Mouse (Mus musculus): ENCODE data around the gene Dgkh. TPM values are rescaled to one million over a fixed set of nuclear protein-coding genes. Genes with fewer than 3 reads are reported as not detected.

The Dgkh gene
- polyA plus RNA-seq, 1 experiment from 2014 or later, result 9.9 TPM

DNA sequence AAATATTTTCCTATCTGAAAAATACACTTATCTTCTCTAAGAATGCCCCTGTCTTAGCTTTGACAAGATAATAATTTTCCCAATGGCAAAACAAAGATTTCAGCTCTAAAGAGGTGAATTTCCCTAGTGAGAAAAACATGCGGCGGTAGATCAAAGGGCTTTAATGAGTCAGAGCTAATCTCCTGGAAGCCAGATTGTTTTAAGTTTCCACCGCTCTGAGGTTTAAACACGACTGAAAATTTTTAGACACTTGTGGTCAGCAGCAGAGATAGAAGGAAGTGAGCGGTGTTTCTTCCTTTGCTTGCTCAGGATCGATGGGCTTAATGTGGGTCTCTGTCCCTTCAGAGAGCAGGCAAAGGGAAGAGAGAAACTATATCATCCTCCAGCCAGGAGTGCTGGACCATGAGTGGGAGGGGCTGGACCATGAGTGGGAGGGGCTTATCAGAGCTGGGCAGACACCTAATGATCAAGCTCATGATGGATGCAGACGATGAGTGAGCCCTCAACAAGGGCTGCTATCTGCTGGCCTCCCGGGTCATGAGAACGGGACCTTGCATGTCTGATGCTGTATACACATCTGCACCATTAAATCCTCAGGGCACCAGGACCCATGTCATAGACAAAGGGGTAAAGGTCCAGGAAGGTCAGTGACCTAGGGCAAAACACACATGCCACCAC lies 120.3 kb downstream of the Dgkh start:
- WGBS, result 71% methylated on average over 9 of the region's 9 CpGs
- no peak for ATAC-seq (ENCODE audit: low FRiP score)
- H3K9ac ChIP-seq (replicated peaks), result no peak overlapping the region

DNA sequence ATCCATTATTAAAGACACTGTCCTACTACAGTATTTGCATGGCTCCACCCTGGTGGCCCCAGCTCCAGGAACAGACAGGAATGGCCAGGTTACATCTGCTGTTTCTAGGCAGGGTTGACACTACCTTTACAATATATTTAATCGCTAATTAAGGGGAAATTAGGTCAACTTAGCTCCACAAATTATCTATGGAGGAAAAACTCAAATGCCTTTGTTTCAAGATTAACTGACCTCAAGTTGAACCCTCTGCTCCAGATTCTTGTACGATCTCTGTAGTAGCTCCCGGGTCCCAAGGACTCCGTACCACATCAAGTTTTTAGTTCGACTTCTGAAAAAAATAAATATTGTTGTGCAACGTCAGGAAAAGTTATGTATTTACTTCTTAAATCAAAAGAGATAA lies 137.7 kb downstream of the Dgkh start:
- Histone ChIP-seq H3K36me3 (peaks cover 34% of the 10 kb centered on the region), H3K4me2 (no peak overlapping the region)
- no peak for ATAC-seq (ENCODE audit: low FRiP score)

More for the DNA sequence above, 120.3 kb downstream of the Dgkh start:
- Histone ChIP-seq H3K4me2 (no peak overlapping the region), H3K27me3 (replicated peaks) (no peaks in the 10 kb centered on the region), H3K36me3 (no peaks in the 10 kb centered on the region), H3K4me1 (0 out of 2 replicates have a peak, but pooled peaks cover 3% of the 10 kb centered on the region), H3K27ac (replicated peaks) (no peak overlapping the region), H3K9me3 (replicated peaks) (no peaks in the 10 kb centered on the region), H3K4me3 (replicated peaks) (no peak overlapping the region)

DNA sequence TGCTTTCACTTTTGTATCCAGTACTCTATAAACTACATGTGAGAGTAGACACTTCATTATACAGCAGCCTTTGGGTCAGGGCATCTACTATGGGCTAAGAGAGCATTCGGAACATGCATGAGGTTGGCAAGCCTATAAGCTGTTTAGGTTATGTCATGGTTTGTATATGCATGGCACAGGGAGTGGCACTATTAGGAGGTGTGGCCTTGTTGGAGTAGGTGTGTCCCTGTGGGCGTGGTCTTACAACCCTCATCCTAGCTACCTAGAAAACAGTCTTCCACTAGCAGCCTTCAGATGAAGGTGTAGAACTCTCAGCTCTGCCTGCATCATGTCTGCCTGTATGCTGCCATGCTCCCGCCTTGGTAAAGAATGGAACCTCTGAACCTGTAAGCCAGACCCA lies 139.6 kb downstream of the Dgkh start:
- Histone ChIP-seq H3K36me3 (peaks cover 28% of the 10 kb centered on the region), H3K4me3 (replicated peaks) (no peak overlapping the region), H3K27me3 (replicated peaks) (no peaks in the 10 kb centered on the region), H3K9ac (replicated peaks) (no peak overlapping the region), H3K27ac (replicated peaks) (no peak overlapping the region), H3K4me1 (no peaks in the 10 kb centered on the region), H3K9me3 (replicated peaks) (no peaks in the 10 kb centered on the region), H3K4me2 (no peak overlapping the region)
- ATAC-seq (ENCODE audit: low FRiP score), result no peak
- WGBS, result 94% methylated on average over 3 of the region's 3 CpGs

More for the DNA sequence above, 137.7 kb downstream of the Dgkh start:
- no peaks in the 10 kb centered on the region for H3K27me3 ChIP-seq (replicated peaks)
- H3K4me3 ChIP-seq (replicated peaks), result no peak overlapping the region
- H3K4me1 ChIP-seq, result no peaks in the 10 kb centered on the region
- no peak overlapping the region for H3K9ac ChIP-seq (replicated peaks)
- WGBS, result 84% methylated on average over 6 of the region's 6 CpGs
- no peaks in the 10 kb centered on the region for H3K9me3 ChIP-seq (replicated peaks)
- H3K27ac ChIP-seq (replicated peaks), result no peak overlapping the region

DNA sequence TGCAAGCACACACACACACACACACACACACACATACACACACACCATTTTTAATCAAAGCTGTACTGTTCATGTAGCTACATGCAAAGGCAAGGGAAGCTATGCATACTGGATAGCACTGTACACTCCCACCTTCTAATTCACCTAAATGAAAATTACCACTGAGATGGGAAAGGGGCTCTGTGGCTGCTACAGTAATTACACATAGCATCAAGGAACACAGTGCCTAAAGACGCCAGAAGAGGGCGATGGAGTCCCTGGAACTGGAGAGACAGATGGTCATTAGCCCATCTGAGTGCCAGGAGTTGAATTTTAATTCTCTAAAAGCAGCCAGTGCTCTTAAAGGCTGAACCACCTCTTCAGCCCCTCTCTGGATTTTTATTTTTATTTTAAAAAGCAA lies 142.2 kb downstream of the Dgkh start:
- Histone ChIP-seq H3K27me3 (replicated peaks) (no peaks in the 10 kb centered on the region), H3K4me2 (no peak overlapping the region), H3K27ac (replicated peaks) (no peak overlapping the region), H3K36me3 (peaks cover 33% of the 10 kb centered on the region), H3K4me1 (no peaks in the 10 kb centered on the region), H3K9ac (replicated peaks) (no peak overlapping the region), H3K4me3 (replicated peaks) (no peak overlapping the region), H3K9me3 (replicated peaks) (no peaks in the 10 kb centered on the region)
- WGBS, result 11% methylated on average over 2 of the region's 2 CpGs
- no peak; the same call in 1 of the 2 replicates for ATAC-seq (ENCODE audit: low FRiP score)

DNA sequence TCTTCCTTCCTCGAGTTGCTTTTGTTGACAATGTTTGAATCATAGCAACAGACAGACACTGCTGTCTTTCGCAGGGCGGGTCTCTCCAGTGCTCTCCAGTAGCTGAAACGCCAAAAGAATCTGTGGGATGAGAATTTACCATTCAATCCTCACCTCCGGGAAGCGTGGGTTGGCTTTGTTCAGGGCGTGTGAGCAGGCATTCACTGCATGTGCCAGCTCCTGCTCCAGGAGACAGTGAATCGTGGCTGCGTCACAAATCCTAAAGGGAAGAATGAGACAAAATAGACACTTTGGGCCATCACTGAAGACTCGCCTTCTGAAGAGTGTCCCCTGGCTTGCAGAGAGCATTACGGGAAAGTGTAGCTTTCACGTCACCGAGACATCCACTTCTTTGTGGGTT lies 148.4 kb downstream of the Dgkh start:
- 89% methylated on average over 13 of the region's 13 CpGs for WGBS
- Histone ChIP-seq H3K4me1 (no peaks in the 10 kb centered on the region), H3K4me2 (no peak overlapping the region), H3K27ac (replicated peaks) (no peak overlapping the region), H3K4me3 (replicated peaks) (no peak overlapping the region), H3K27me3 (replicated peaks) (no peaks in the 10 kb centered on the region), H3K36me3 (peaks cover 48% of the 10 kb centered on the region), H3K9me3 (replicated peaks) (no peaks in the 10 kb centered on the region), H3K9ac (replicated peaks) (no peak overlapping the region)
- ATAC-seq (ENCODE audit: low FRiP score), result no peak

DNA sequence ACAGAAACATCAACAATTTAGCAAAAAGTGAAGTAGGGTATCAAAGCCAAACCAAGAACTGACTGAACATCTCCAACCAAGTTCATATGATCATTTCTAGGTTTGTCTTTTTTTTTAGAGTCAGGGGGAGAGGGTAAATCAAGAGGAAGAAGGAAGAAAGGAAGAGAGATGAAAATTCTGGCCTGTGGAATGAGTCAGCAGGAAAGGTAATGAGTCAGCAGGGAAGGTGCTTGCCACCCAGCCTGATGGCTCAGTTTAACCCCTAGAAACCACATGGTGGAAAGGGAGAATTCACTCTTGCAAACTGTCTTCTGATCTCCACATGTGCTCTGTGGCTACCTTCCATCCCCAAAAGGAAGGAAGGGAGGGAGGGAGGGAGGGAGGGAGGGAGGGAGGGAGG lies 149.4 kb downstream of the Dgkh start:
- no peak overlapping the region for H3K27ac ChIP-seq (replicated peaks)
- no peak overlapping the region for H3K9ac ChIP-seq (replicated peaks)
- no peaks in the 10 kb centered on the region for H3K27me3 ChIP-seq (replicated peaks)
- no peak overlapping the region for H3K4me3 ChIP-seq (replicated peaks)
- no peaks in the 10 kb centered on the region for H3K4me1 ChIP-seq
- ATAC-seq (ENCODE audit: low FRiP score), result no peak
- no peak overlapping the region for H3K4me2 ChIP-seq
- H3K36me3 ChIP-seq, result peaks cover 53% of the 10 kb centered on the region
- H3K9me3 ChIP-seq (replicated peaks), result no peaks in the 10 kb centered on the region

DNA sequence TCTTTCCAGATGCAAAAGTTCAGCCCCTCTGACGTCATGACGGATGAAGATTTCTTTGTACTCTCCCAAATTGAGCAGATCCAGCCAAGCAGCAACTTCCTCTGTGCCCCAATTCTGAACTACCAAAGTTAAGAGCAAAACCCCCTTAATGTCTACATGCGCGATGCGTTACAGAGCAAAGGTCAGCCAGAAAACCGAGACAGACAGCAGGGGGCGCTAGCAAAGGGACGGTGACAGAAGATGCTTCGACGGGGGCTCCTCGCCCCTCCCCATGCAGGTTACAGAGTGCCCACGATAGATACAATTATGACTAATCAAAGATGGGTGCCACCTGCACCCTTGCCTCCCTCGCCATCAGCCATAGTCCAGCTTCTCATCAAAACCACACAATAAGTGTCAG lies 156.7 kb downstream of the Dgkh start:
- H3K27ac ChIP-seq (replicated peaks), result no peak overlapping the region
- peaks cover 35% of the 10 kb centered on the region for H3K36me3 ChIP-seq
- H3K4me3 ChIP-seq (replicated peaks), result no peak overlapping the region
- no peak overlapping the region for H3K4me2 ChIP-seq
- H3K9me3 ChIP-seq (replicated peaks), result no peaks in the 10 kb centered on the region
- no peak for ATAC-seq (ENCODE audit: low FRiP score)
- WGBS, result 78% methylated on average over 13 of the region's 13 CpGs
- H3K9ac ChIP-seq (replicated peaks), result no peak overlapping the region
- H3K27me3 ChIP-seq (replicated peaks), result no peaks in the 10 kb centered on the region
- H3K4me1 ChIP-seq, result no peaks in the 10 kb centered on the region

DNA sequence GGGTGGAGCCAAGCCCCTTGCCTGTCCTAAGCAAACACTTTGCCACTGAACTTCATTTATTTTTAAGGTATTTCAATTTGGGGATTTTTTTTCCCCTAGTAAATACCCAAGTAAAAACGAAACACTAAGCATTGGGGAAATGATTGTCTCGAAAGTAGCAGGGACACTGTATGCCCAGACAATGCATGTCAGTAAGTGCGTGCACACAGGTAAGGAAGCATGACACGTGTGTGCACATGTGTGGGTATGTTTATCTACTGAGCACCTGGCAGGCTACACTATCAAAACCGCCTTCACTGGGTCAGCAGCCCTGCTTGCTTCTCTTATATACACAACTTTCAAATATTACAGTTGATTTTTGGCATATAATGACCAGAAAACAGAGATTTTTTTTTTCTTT lies 164.2 kb downstream of the Dgkh start:
- Histone ChIP-seq H3K27ac (replicated peaks) (no peak overlapping the region), H3K4me1 (no peaks in the 10 kb centered on the region; the same call in 1 of the 2 replicates), H3K27me3 (replicated peaks) (no peaks in the 10 kb centered on the region), H3K9ac (replicated peaks) (no peak overlapping the region), H3K4me3 (replicated peaks) (no peak overlapping the region), H3K9me3 (replicated peaks) (no peaks in the 10 kb centered on the region), H3K4me2 (no peak overlapping the region), H3K36me3 (peaks cover 22% of the 10 kb centered on the region)
- no peak for ATAC-seq (ENCODE audit: low FRiP score)
- WGBS, result 91% methylated on average over 5 of the region's 5 CpGs

DNA sequence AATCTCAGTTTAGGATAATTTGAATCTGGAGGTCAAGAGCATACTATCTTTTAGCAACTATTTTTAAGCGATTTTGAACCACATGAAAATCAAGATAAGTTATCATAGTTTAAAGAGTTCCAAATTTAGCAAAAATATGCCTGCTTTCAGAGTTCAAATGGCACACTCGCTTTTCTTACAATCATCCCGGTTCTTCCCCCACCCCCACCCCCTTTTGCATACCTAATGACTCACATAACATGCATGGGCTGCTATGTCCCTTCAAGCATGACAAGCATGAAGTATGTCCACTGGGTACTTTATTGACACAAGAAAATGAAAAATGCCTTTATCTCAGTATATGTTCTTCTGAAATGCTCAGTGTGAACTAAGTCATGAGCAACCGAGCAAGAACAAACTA lies 166.1 kb downstream of the Dgkh start:
- no peak overlapping the region for H3K27ac ChIP-seq (replicated peaks)

DNA sequence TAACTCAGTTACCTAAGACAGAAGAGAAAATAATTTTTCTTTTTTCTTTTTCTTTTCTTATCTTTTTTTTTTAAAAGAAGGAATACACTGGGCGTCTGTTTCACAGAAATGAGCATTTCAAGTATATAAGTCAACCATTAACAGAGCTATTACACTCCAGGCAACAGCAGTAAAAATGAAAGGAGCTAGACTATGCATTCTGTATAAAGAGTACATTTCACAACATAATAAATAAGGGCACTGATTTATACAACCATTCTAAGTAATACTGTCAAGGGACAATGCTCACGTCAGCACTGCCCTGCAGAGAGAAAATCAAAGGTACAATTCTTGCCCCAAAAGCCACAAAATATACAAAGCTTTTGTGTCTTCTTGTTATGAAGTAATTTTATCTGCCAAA lies 168.3 kb downstream of the Dgkh start:
- no peaks in the 10 kb centered on the region for H3K27me3 ChIP-seq (replicated peaks)
- no peak for ATAC-seq (ENCODE audit: low FRiP score)

More for the DNA sequence above, 166.1 kb downstream of the Dgkh start:
- Histone ChIP-seq H3K9ac (replicated peaks) (no peak overlapping the region), H3K4me1 (peaks cover 6% of the 10 kb centered on the region; the same call in 1 of the 2 replicates), H3K9me3 (replicated peaks) (no peaks in the 10 kb centered on the region), H3K4me2 (no peak overlapping the region), H3K27me3 (replicated peaks) (no peaks in the 10 kb centered on the region), H3K4me3 (replicated peaks) (no peak overlapping the region), H3K36me3 (peaks cover 14% of the 10 kb centered on the region)
- ATAC-seq (ENCODE audit: low FRiP score), result no peak
- 77% methylated on average over 4 of the region's 4 CpGs for WGBS

DNA sequence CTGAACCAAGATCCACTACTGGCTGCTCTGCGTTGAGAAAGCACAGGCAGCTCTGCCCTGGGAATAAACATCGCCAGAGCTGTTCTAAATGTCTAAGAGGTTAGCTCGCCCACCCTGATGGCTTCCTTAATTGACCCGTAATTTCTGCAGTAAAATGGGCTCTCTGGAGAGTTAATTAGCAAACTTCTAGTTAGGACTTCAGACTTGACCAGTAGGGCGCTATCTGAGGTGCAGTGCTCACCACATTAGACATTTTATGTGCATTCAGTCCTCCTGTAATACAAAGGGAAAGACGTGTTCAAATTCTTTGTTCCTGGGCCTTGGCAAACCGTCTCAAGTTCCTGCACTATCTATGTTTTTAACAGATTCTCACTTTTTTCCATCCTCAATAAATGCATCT lies 169.4 kb downstream of the Dgkh start:
- Histone ChIP-seq H3K27ac (replicated peaks) (no peak overlapping the region), H3K9me3 (replicated peaks) (no peaks in the 10 kb centered on the region), H3K4me3 (replicated peaks) (no peak overlapping the region), H3K27me3 (replicated peaks) (no peaks in the 10 kb centered on the region), H3K4me1 (peaks cover 6% of the 10 kb centered on the region; the same call in 1 of the 2 replicates), H3K9ac (replicated peaks) (no peak overlapping the region), H3K36me3 (peaks cover 11% of the 10 kb centered on the region; the same call in 1 of the 2 replicates), H3K4me2 (no peak overlapping the region)
- 25% methylated on average over 7 of the region's 7 CpGs for WGBS
- no peak for ATAC-seq (ENCODE audit: low FRiP score)

More for the DNA sequence above, 168.3 kb downstream of the Dgkh start:
- H3K27ac ChIP-seq (replicated peaks), result no peak overlapping the region
- no peaks in the 10 kb centered on the region for H3K9me3 ChIP-seq (replicated peaks)
- H3K9ac ChIP-seq (replicated peaks), result no peak overlapping the region
- H3K4me1 ChIP-seq, result peaks cover 6% of the 10 kb centered on the region; the same call in 1 of the 2 replicates
- 33% methylated on average over 2 of the region's 2 CpGs for WGBS
- H3K4me2 ChIP-seq, result no peak overlapping the region
- H3K36me3 ChIP-seq, result peaks cover 8% of the 10 kb centered on the region
- no peak overlapping the region for H3K4me3 ChIP-seq (replicated peaks)

DNA sequence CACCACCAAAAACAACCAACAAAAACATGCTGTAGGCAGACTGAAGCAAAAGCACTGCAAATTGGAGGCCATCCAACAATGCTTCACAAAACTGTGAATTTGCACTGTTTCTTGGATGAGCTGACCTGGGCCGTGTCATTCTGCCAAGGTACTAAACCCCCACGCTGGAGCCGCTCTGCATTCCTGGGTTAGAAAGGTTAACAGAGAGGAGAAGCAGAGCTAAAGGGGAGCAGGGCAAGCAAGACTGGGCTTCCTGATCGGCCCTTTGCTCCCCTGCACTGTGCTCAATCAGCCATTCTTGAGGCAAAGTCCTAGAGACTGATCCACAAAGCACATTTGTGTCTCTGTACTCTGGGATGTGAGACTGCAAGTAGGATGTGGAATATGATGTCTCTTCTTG lies 170.5 kb downstream of the Dgkh start:
- Histone ChIP-seq H3K4me1 (peaks cover 6% of the 10 kb centered on the region; the same call in 1 of the 2 replicates), H3K36me3 (peaks cover 4% of the 10 kb centered on the region; the same call in 1 of the 2 replicates), H3K4me3 (replicated peaks) (no peak overlapping the region), H3K27me3 (replicated peaks) (no peaks in the 10 kb centered on the region), H3K4me2 (no peak overlapping the region), H3K27ac (replicated peaks) (no peak overlapping the region), H3K9me3 (replicated peaks) (no peaks in the 10 kb centered on the region), H3K9ac (replicated peaks) (no peak overlapping the region)
- ATAC-seq (ENCODE audit: low FRiP score), result no peak
- 83% methylated on average over 4 of the region's 4 CpGs for WGBS

All from neural tube, embryonic 15.5 days (tissue).